Mouse (Mus musculus): ENCODE results near the gene Gpsm3.
"Not testable (repeated sequence)": the region's sequence is repeated elsewhere in the genome, so short reads cannot be mapped to it uniquely, and the experiment has no call there.

The Gpsm3 gene

GRCm38 (mm10) chr17:34589681-34590101 lies at the start of gene Gpsm3:
Gene Gpsm3 (plus strand): TSS chr17:34589806.
- DNase-seq (ENCODE audit: extremely low read depth, low read depth) = no peak

- DNase-seq (ENCODE audit: extremely low read depth, low read depth) = not testable (repeated sequence)
These were observed 46.0 kb upstream of the Gpsm3 start for GRCm38 (mm10) chr17:34543567-34543966.

GRCm38 (mm10) chr17:34546797-34547196 lies 42.8 kb upstream of the Gpsm3 start:
- no peak for DNase-seq (ENCODE audit: extremely low read depth, low read depth)

GRCm38 (mm10) chr17:34547601-34548000 lies 42.0 kb upstream of the Gpsm3 start:
- DNase-seq (ENCODE audit: extremely low read depth, low read depth) = no peak

GRCm38 (mm10) chr17:34549156-34549555 lies 40.5 kb upstream of the Gpsm3 start:
- DNase-seq (ENCODE audit: extremely low read depth, low read depth) = no peak

- no peak for DNase-seq (ENCODE audit: extremely low read depth, low read depth)
These were observed 39.8 kb upstream of the Gpsm3 start for GRCm38 (mm10) chr17:34549843-34550242.

GRCm38 (mm10) chr17:34555483-34555882 lies 34.1 kb upstream of the Gpsm3 start:
- peak; percentile 39 for DNase-seq (ENCODE audit: extremely low read depth, low read depth)

GRCm38 (mm10) chr17:34556406-34556805 lies 33.2 kb upstream of the Gpsm3 start:
- no peak for DNase-seq (ENCODE audit: extremely low read depth, low read depth)

GRCm38 (mm10) chr17:34557411-34557810 lies 32.2 kb upstream of the Gpsm3 start:
- DNase-seq (ENCODE audit: extremely low read depth, low read depth) = no peak

GRCm38 (mm10) chr17:34559116-34559515 lies 30.5 kb upstream of the Gpsm3 start:
- no peak for DNase-seq (ENCODE audit: extremely low read depth, low read depth)

- DNase-seq (ENCODE audit: extremely low read depth, low read depth) = peak; percentile 39
These were observed 29.7 kb upstream of the Gpsm3 start for GRCm38 (mm10) chr17:34559895-34560294.

- peak; percentile 56 for DNase-seq (ENCODE audit: extremely low read depth, low read depth)
These were observed 29.2 kb upstream of the Gpsm3 start for GRCm38 (mm10) chr17:34560438-34560837.

- DNase-seq (ENCODE audit: extremely low read depth, low read depth) = peak; percentile 85
These were observed 28.4 kb upstream of the Gpsm3 start for GRCm38 (mm10) chr17:34561200-34561599.

GRCm38 (mm10) chr17:34562595-34562994 lies 27.0 kb upstream of the Gpsm3 start:
- DNase-seq (ENCODE audit: extremely low read depth, low read depth) = no peak

- no peak for DNase-seq (ENCODE audit: extremely low read depth, low read depth)
These were observed 26.3 kb upstream of the Gpsm3 start for GRCm38 (mm10) chr17:34563354-34563753.

GRCm38 (mm10) chr17:34564003-34564421 lies 25.6 kb upstream of the Gpsm3 start, which contains the start of gene Notch4:
Gene Notch4 (plus strand): TSS chr17:34564268.
- no peak for DNase-seq (ENCODE audit: extremely low read depth, low read depth)

- no peak for DNase-seq (ENCODE audit: extremely low read depth, low read depth)
These were observed 24.8 kb upstream of the Gpsm3 start for GRCm38 (mm10) chr17:34564796-34565195.

- DNase-seq (ENCODE audit: extremely low read depth, low read depth) = no peak
These were observed 22.3 kb upstream of the Gpsm3 start for GRCm38 (mm10) chr17:34567311-34567710.

- no peak for DNase-seq (ENCODE audit: extremely low read depth, low read depth)
These were observed 21.2 kb upstream of the Gpsm3 start for GRCm38 (mm10) chr17:34568421-34568820.

- DNase-seq (ENCODE audit: extremely low read depth, low read depth) = no peak
These were observed 19.7 kb upstream of the Gpsm3 start for GRCm38 (mm10) chr17:34569919-34570318.

- DNase-seq (ENCODE audit: extremely low read depth, low read depth) = no peak
These were observed 17.7 kb upstream of the Gpsm3 start for GRCm38 (mm10) chr17:34571875-34572274.

GRCm38 (mm10) chr17:34572361-34572760 lies 17.2 kb upstream of the Gpsm3 start:
- no peak for DNase-seq (ENCODE audit: extremely low read depth, low read depth)

GRCm38 (mm10) chr17:34576577-34576976 lies 13.0 kb upstream of the Gpsm3 start:
- DNase-seq (ENCODE audit: extremely low read depth, low read depth) = no peak

- DNase-seq (ENCODE audit: extremely low read depth, low read depth) = no peak
These were observed 11.5 kb upstream of the Gpsm3 start for GRCm38 (mm10) chr17:34578070-34578469.
